Mouse (Mus musculus) bone marrow macrophage, adult 2 months (primary cell): ENCODE measurements around the gene Plekhm3.

Experiments
- CTCF ChIP-seq: IDR thresholded peaks from 2 replicates; pipeline ENCODE4 v1.5.1; 2012; ENCODE audit warnings: low read depth, mild to moderate bottlenecking, low read length, moderate library complexity
- POLR2A ChIP-seq: IDR thresholded peaks from 2 replicates; pipeline ENCODE4 v1.6.1; 2012; ENCODE audit warnings: mild to moderate bottlenecking, low read depth, low read length, borderline replicate concordance

DNA sequence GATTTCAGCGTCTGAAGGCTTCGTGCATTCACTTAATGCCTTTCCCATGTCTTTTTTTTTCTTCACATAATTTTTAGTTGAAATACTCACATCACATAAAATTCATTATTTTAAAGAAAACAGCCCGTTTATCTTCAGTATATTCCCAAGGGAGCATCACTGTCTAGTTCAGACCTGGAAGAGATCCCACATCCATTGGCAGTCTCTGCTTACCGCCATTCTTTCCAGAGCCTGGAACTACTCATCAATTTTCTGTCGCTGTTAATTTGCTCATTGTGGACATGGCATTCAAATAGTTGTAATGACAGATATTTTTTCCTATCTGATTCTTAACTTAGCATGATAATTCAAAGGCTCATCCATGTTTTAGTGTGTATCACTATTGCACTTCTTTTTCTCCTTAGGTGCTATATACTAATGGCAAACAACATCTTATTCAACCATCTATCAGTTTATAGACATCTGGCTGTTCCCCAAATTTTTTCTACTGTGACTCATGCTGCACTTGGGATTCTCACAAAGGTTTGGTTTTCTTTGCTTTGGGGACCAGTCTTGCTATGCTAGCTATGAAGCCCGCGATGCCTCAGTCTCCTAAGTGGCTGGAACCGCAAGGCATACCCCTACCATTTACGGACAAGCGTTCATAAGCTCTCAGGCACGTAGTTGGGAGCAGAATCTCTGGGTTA is 96.2 kb downstream of the Plekhm3 start:
- TF ChIP-seq POLR2A, result no peak
- TF ChIP-seq CTCF, result no peak
